Mouse (Mus musculus) erythroblast, embryonic 14.5 days (primary cell): ENCODE results near the gene Olfr331.
"Not testable (repeated sequence)": the region's sequence is repeated elsewhere in the genome, so short reads cannot be mapped to it uniquely, and the experiment has no call there.

ENCODE experiments used
- GATA1 ChIP-seq: IDR thresholded peaks from 2 replicates; pipeline ENCODE4 v1.6.1; 2012; ENCODE audit warnings: low read length, inconsistent platforms, mixed read lengths
- TAL1 ChIP-seq: IDR thresholded peaks from 3 replicates; pipeline ENCODE4 v1.6.1; 2012; ENCODE audit warnings: low read length, inconsistent platforms, mixed read lengths

GRCm38 (mm10) chr11:58502472-58502871 is at the start of gene Olfr331:
- not testable (repeated sequence) for TF ChIP-seq GATA1, TAL1
